Mouse (Mus musculus) ZHBTc4 (cell line): ENCODE measurements at regions not wholly inside any gene's neighbourhood (a gene's known extent, or its start where the extent isn't known, plus 50 kb on each side); places are given as distances from the start of the nearest gene placed in this dataset.
A peak's percentile ranks its signal among the peaks of the same experiment; 100 is the strongest.

Experiments
- DNase-seq: peaks from one replicate; pipeline ENCODE4 v3.0.0-alpha.2; 2011; ENCODE audit warnings: low read depth, low spot score

GRCm38 (mm10) chr10:124733103-124733502, 656.2 kb downstream of the Slc16a7 start:
- DNase-seq, result no peak

- DNase-seq, result no peak
Measured at GRCm38 (mm10) chr10:124732342-124732741, 656.9 kb downstream of the Slc16a7 start.

GRCm38 (mm10) chr10:124731219-124731836, 657.9 kb downstream of the Slc16a7 start:
- DNase-seq, result no peak

GRCm38 (mm10) chr10:124712647-124713046, 676.6 kb downstream of the Slc16a7 start:
- no peak for DNase-seq

GRCm38 (mm10) chr10:124710954-124711353, 678.3 kb downstream of the Slc16a7 start:
- DNase-seq, result no peak

GRCm38 (mm10) chr10:124709832-124710231, 679.4 kb downstream of the Slc16a7 start:
- peak; percentile 12 for DNase-seq

- no peak for DNase-seq
Measured at GRCm38 (mm10) chr10:124706642-124707041, 682.6 kb downstream of the Slc16a7 start.
